Mouse (Mus musculus) T-helper 1 cell (primary cell): ENCODE results near the gene Rcsd1.

Source experiments
- in situ Hi-C: fragments of 300-600 bp; cut with MboI, MseI; formaldehyde crosslinking; loops from one replicate; pipeline ENCODE4 v1.15.1; 2025; ENCODE audit warnings: high pct_unique_total_duplicates

The Rcsd1 gene

DNA sequence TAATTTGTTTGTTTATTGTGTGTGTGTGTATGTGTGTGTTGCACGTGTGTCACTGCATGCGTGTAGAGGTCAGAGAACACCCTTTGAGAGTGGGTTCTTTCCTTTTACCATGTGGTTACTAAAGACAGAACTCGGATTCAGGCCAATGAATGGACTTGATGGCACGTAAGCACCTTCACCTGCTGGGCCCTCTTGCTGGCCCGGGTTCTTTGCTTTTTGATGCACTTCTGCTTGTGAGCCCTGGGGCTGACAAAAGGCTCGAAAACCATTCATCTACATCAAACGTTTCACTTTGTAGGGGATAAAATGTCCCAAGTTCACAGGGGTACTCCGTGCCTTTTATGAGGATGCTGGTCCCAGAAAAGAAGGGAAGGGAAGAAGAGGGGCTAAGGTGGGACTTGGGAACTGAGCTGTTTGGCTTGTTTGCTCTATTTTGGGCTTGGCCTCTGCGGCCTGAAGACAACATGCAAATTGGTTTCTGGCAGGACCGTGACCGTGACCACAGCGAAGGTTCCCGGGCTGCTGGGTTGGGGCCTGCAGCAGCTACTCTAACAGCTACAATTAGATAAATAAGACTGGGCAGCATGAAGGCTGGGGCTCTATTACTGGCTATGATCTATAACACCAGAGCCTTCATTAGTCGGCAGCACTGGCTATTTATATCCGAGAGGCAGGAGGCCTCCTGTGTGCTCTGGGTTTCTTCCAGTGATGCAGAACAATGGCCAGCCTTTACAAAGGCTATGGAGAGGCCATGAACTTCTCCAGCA, 46.9 kb downstream of the Rcsd1 start:
- in situ Hi-C loops, result loop anchor here (5.0 kb wide), 1 partner anchor 75 kb away; no protein-coding TSS in a partner anchor

- in situ Hi-C loops, result loop anchor here (5.0 kb wide), 1 partner anchor 76 kb away; no protein-coding TSS in a partner anchor
Observed at GRCm38 (mm10) chr1:165661725-165662124, 47.8 kb downstream of the Rcsd1 start.

DNA sequence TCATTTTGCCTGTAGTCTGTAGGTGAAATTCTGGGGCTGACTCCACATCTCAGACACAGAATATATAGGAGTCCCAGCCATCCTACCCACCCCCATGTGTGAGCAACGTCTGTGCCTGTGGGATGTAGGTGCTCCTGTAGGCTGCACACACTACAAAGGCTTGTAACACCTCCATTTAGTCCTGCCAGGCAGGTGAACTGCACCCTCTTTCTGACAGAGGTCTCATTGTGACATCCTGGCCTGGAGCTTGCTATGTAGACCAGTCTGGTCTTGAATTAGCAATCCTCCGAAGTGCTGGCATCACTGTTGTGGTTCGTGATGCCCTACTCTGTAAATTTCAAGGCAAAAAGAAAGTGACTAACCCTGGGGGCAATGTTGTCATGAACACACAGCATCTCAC, 48.4 kb downstream of the Rcsd1 start:
- in situ Hi-C loops, result loop anchor here (5.0 kb wide), 1 partner anchor 76 kb away; no protein-coding TSS in a partner anchor

DNA sequence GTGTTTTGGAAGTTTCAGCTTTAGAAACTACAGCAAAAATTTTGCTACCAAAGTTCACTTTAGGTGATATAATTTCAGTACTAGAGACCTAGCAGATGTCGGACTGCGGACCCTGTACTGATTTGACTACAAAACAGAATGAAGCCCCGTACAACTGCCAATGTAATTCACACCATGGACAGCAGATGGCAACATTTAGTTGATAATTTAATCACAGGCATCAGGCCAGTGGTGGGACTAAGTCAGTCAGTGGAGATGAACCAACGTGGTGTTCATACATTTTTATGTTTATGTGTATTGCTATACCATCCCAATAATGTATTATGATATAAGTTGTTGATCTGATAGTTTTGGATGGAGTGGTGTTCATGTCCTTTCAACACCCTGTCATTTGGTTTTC, 48.8 kb downstream of the Rcsd1 start:
- in situ Hi-C loops, result loop anchor here (5.0 kb wide), 1 partner anchor 77 kb away; no protein-coding TSS in a partner anchor

GRCm38 (mm10) chr1:165658602-165659001, 51.0 kb downstream of the Rcsd1 start:
- in situ Hi-C loops, result no loop called here

DNA sequence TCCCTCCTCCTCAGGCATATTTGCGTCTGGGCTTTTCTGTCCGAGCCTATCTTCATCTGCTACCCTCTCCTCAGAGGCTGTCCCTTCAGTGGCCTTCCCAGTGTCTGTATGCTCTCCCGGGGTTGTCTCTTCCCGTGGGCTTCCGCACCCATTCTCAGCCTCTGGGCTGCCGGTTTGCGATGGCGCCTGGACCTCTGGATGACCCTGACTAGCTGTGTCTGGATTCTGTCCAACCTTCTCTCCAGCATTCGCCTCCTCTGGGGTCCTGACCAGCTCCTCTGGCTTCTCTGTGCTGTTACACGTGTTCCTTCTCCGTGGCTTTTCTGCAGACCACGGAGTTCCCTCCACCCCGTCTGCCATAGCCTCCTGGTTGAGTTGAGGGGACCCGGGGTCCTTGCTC, 54.1 kb downstream of the Rcsd1 start:
- in situ Hi-C loops, result no loop called here

- in situ Hi-C loops, result no loop called here
Observed at GRCm38 (mm10) chr1:165655022-165655421, 54.5 kb downstream of the Rcsd1 start.

DNA sequence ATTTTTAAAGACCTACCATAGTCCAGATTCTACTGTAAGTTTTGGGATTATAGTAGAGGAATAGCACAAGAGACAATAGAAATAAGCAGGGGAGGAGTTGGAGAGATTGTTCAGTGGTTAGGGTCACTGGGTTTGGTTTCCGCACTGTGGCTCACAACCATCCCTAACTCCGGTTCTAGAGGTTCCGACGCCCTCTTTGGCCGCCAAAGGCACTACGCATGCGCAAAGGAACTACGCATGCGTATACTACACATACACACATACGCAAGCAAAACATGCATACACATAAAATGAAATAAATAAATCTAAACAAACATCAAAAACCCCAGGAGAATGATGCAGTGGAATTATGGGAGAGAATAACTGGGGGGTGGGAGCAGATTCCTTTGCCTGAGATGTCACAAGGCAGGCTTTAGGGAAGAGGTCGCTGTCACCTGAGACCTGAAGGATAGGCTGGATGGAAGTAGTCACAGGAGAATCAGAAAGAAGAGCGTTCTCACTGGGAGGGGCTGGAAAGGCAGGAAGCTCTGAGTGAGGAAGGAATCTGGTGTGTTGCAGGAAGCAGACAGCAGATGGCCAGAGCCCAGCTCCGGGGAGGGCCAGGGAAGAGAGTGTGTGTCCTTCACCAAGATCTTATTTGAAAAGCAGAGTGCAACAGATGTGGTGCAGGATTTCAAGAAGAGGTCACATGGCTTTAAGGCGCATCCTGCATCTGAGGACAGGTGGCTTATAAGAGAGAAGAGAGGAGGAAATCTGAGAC, 56.3 kb downstream of the Rcsd1 start:
- in situ Hi-C loops, result no loop called here

GRCm38 (mm10) chr1:165652507-165652906, 57.0 kb downstream of the Rcsd1 start:
- in situ Hi-C loops, result no loop called here

DNA sequence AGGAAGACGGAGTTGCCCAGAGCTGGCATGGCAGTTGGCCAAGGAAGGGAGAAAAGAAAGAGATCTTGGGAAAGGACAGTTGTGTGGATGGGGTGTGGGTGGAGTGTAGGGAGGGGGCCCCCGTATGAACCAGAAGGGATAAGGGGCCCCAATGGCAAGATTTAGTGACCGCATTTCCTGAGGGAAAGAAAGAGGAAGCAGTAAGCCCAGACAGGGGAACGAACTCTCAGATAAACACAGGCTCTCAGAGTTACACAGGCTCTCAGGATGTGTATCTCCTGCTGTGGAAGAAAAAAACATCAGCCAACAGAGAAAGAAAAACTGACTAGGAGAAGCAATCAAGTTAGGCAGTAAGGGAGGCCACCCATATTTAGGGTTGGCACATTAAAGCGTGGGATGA, 58.4 kb downstream of the Rcsd1 start:
- in situ Hi-C loops, result no loop called here

DNA sequence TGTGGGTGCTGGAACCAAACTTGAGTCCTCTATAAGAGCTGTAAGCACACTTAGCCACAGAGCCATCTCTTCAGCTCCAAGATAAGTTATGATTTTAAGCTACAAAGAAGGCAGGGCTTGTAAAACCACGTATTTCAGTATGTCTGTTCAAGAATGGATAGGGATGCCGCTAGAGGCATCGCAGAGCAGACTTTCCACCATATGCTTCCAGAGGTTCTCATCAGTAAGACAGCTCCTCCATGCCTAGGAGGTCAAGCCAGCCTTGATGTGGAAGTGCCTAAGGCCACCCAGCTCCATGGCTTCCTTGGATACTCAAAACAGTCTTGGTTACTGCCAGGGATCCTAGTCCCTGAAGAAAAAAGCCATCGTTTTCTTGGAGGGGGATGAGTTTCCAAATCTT, 64.5 kb downstream of the Rcsd1 start:
- in situ Hi-C loops, result no loop called here

GRCm38 (mm10) chr1:165643735-165644134, 65.8 kb downstream of the Rcsd1 start:
- in situ Hi-C loops, result no loop called here

- in situ Hi-C loops, result no loop called here
Observed at GRCm38 (mm10) chr1:165642780-165643311, 66.7 kb downstream of the Rcsd1 start.

DNA sequence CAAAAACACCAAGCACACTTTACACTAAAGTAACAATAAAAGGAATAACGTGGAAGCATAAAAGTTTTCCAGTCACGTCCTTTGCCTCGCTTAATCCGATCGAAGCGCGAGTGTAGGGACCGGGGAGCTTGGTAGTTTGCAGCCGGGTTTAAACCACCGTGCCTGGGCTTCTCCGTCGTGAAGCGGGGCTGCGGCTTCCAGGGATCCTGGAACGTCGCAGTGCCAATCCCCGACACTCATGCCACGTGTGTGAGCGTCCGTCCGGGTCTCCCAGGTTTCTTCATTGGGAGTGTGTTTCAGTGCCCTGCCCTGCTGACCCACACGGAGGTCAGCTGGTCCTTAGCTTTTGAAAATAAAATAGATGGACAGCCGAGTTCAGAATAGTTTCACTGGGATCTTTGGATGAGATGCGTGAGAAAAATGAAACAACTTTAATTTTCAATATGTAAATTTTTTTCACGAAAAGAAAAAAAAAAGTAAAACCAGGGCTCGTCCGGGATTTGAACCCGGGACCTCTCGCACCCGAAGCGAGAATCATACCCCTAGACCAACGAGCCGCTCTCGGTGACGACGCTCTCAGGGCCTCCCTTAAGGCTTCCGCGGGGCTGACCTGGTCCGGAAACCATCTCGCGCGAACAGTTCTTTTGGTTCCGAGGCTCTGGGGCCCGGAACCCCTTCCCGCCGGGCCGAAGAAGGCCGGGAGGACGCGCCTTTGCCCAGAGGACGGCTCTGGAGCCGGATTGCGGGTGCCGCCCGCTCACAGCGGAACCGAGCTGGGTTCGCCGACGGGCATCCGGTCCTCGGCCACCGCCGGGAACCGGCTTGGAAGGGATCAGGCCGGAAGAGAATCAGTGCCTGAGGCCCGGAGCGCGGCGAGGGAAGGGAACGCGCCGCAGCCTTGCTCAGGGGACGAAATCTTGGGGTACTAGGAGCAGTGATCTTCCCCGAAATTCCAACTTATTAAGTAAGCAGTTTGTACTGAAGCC, 67.5 kb downstream of the Rcsd1 start:
- in situ Hi-C loops, result no loop called here

- in situ Hi-C loops, result no loop called here
Observed at GRCm38 (mm10) chr1:165641271-165641771, 68.2 kb downstream of the Rcsd1 start.

- in situ Hi-C loops, result no loop called here
Observed at GRCm38 (mm10) chr1:165636289-165636688, 73.3 kb downstream of the Rcsd1 start.

DNA sequence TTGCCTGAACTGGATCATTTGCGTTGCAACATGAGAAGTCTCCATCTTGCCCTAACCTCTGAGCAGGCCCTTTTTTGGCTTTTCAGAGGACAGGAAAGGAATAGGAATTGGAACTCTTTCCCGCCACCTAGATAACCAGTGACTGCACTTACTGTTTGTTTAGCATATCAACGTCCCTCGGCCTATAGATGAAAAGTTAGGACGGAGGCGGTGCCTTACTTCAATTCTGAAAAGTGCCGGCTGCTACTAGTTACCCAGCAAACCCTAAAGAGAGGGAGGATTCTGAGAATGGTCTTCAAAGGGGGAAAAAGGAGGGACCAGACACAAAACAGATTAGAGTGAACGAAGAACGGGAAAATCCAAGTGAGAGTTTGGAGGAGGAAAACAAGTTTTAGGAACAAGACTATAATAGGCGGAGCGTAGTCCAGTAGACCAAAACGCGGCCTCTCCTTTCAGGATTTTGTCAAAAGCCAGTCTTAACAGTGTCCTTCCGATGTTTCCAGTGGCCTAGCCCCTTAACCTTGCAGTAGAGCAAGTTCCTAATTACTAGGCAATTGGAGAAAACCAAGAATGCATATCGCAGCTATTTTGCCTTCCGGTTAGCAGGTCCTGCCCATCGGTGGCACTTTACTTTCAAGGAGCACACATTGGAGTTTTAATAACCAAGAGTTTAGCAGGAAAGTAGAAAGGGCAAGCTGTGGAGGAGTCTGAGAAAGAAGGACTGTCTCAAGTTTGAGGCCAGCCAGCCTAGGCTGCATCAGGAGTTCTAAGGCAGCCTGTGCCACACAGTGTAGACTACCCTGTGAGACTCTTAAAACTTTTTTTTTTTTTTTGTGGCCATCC, 74.3 kb downstream of the Rcsd1 start:
- in situ Hi-C loops, result no loop called here

DNA sequence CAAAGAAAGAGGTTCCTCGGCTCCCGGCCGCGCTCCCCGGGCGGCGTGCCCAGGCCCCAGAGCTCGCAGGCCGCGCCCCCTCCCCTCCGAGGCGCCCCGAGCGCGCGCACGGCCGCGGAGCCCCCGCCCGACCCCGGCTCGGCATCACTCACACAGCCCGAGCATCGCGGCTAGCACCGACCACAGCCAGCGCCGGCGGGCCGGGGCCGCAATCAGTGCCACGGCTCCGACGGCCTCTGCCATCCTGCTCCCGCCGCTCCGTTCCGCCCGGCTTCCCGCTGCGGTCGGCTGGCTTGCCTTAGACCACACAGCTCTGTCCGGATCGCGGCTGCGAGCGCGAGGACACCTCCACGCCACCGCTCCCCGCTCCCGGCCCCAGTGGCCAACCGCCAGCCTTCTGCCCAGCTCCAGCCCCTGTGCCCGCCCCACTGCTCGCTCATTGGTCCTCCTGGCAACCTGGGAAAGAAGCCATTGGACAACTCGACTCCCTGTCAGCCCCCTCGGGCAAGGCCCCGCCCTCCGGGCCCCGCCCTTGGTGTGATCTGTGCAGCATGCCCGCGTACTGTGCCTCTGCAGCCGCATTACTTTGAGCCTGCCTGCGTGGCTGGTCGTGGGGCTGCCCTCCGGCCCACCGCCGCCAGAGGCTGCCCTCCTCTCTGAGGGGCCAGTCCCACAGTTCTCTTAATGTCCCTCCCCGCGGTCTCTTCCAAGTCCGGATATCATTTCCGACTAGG, 75.2 kb downstream of the Rcsd1 start, which contains the start of gene Mpzl1:
Gene Mpzl1 (minus strand): TSS at position 388 of the 734 bp plus-strand sequence.
- in situ Hi-C loops, result no loop called here

GRCm38 (mm10) chr1:165633345-165633744, 76.2 kb downstream of the Rcsd1 start:
- in situ Hi-C loops, result no loop called here
